Mouse (Mus musculus) lung, embryonic 15.5 days (tissue): ENCODE measurements at regions not wholly inside any gene's neighbourhood (a gene's known extent, or its start where the extent isn't known, plus 50 kb on each side); places are given as distances from the start of the nearest gene placed in this dataset.

ENCODE experiments used
- ATAC-seq: fragments of 200-750 bp; cut with Nextera tagmentation; 2 replicates; pipeline ENCODE4 v1.8.0; 2017; ENCODE audit warnings: moderate number of reproducible peaks, borderline replicate concordance; ENCODE audit not compliant: low FRiP score, low TSS enrichment; ENCODE audit errors: extremely low read depth
- H3K27ac ChIP-seq: fragments of 300-500 bp; sonication (generic); 2 replicates; pipeline ENCODE4 v1.5.1; 2015; ENCODE audit warnings: moderate library complexity, mild to moderate bottlenecking, inconsistent platforms
- H3K27me3 ChIP-seq: fragments of 300-500 bp; sonication (generic); 2 replicates; pipeline ENCODE4 v1.6.1; 2015; ENCODE audit warnings: inconsistent platforms
- H3K36me3 ChIP-seq: fragments of 300-500 bp; sonication (generic); 2 replicates; pipeline ENCODE4 v1.6.1; 2015; ENCODE audit warnings: inconsistent platforms
- H3K4me1 ChIP-seq: fragments of 300-500 bp; sonication (generic); 2 replicates; pipeline ENCODE4 v1.6.1; 2015; ENCODE audit warnings: inconsistent platforms
- H3K4me2 ChIP-seq: fragments of 300-500 bp; sonication (generic); 2 replicates; pipeline ENCODE4 v1.6.1; 2015; ENCODE audit warnings: inconsistent platforms, mild to moderate bottlenecking, moderate library complexity
- H3K4me3 ChIP-seq: fragments of 300-500 bp; sonication (generic); 2 replicates; pipeline ENCODE4 v1.5.1; 2015; ENCODE audit warnings: mild to moderate bottlenecking, inconsistent platforms
- H3K9ac ChIP-seq: fragments of 300-500 bp; sonication (generic); 2 replicates; pipeline ENCODE4 v1.6.1; 2015; ENCODE audit warnings: inconsistent platforms
- H3K9me3 ChIP-seq: fragments of 300-500 bp; sonication (generic); 2 replicates; pipeline ENCODE4 v1.6.1; 2016; ENCODE audit warnings: inconsistent platforms
- WGBS: fragments of 180-500 bp; shearing (Covaris S2); methylation state at CpG from one replicate; pipeline ENCODE4 v1.1.7; 2015; 5-methylcytosine and 5-hydroxymethylcytosine counted together

GRCm38 (mm10) chr7:125384171-125384570, 60.3 kb upstream of the Kdm8 start:
- H3K36me3 ChIP-seq, result no peaks in the 10 kb centered on the region
- no peaks in the 10 kb centered on the region for H3K27me3 ChIP-seq
- no peak overlapping the region for H3K27ac ChIP-seq
- no peaks in the 10 kb centered on the region for H3K9me3 ChIP-seq
- no peak for ATAC-seq
- no peak overlapping the region for H3K4me2 ChIP-seq
- H3K4me1 ChIP-seq, result no peaks in the 10 kb centered on the region
- no peak overlapping the region for H3K4me3 ChIP-seq
- WGBS, result 85% methylated on average over 4 of the region's 4 CpGs
- no peak overlapping the region for H3K9ac ChIP-seq

- 7% methylated on average over 3 of the region's 3 CpGs for WGBS
- no peak for ATAC-seq
- Histone ChIP-seq H3K9ac (no peak overlapping the region), H3K27me3 (no peaks in the 10 kb centered on the region), H3K36me3 (no peaks in the 10 kb centered on the region), H3K4me2 (peak overlapping the region; percentile 77), H3K4me1 (peaks cover 14% of the 10 kb centered on the region), H3K9me3 (no peaks in the 10 kb centered on the region), H3K4me3 (no peak overlapping the region), H3K27ac (no peak overlapping the region)
Measured at GRCm38 (mm10) chr7:125392536-125392935, 51.9 kb upstream of the Kdm8 start.

- WGBS, result under 1% methylated on average over 16 of the region's 16 CpGs
- H3K9me3 ChIP-seq, result no peaks in the 10 kb centered on the region
- no peaks in the 10 kb centered on the region for H3K27me3 ChIP-seq
- peak overlapping the region; percentile 77 for H3K4me2 ChIP-seq
- peak overlapping the region; percentile 40 for H3K4me3 ChIP-seq
- H3K36me3 ChIP-seq, result no peaks in the 10 kb centered on the region
- peaks cover 18% of the 10 kb centered on the region for H3K4me1 ChIP-seq
- ATAC-seq, result peak; percentile 48
- H3K27ac ChIP-seq, result peak overlapping the region; percentile 53; the same call in 1 of the 2 replicates
- H3K9ac ChIP-seq, result peak overlapping the region; percentile 38; the same call in 1 of the 2 replicates
Measured at GRCm38 (mm10) chr7:125393228-125393627, 51.2 kb upstream of the Kdm8 start.

- under 1% methylated on average over 33 of the region's 33 CpGs for WGBS
- ATAC-seq, result peak; percentile 89
- Histone ChIP-seq H3K36me3 (no peaks in the 10 kb centered on the region), H3K27me3 (no peaks in the 10 kb centered on the region), H3K4me2 (peak overlapping the region; percentile 77), H3K4me1 (peaks cover 23% of the 10 kb centered on the region), H3K4me3 (peak overlapping the region; percentile 40), H3K27ac (peak overlapping the region; percentile 53; the same call in 1 of the 2 replicates), H3K9me3 (no peaks in the 10 kb centered on the region), H3K9ac (0 out of 2 replicates have a peak overlapping the region, but pooled peaks have one; percentile 38)
Measured at GRCm38 (mm10) chr7:125393654-125394346, 50.7 kb upstream of the Kdm8 start.
